Mouse (Mus musculus): ENCODE measurements at regions not wholly inside any gene's neighbourhood (a gene's known extent, or its start where the extent isn't known, plus 50 kb on each side); places are given as distances from the start of the nearest gene placed in this dataset.

GRCm38 (mm10) chr2:149737837-149738236 is 91.2 kb upstream of the Syndig1 start:
- Histone ChIP-seq H3K4me2 (replicated peaks) (no peak overlapping the region), H3K36me3 (no peaks in the 10 kb centered on the region), H3K27ac (replicated peaks) (no peak overlapping the region), H3K4me1 (peaks cover 6% of the 10 kb centered on the region), H3K4me3 (no peak overlapping the region), H3K9ac (replicated peaks) (no peak overlapping the region), H3K9me3 (no peaks in the 10 kb centered on the region), H3K27me3 (no peaks in the 10 kb centered on the region)
- 65% methylated on average over 2 of the region's 2 CpGs for WGBS
- ATAC-seq (replicated peaks): no peak

DNA sequence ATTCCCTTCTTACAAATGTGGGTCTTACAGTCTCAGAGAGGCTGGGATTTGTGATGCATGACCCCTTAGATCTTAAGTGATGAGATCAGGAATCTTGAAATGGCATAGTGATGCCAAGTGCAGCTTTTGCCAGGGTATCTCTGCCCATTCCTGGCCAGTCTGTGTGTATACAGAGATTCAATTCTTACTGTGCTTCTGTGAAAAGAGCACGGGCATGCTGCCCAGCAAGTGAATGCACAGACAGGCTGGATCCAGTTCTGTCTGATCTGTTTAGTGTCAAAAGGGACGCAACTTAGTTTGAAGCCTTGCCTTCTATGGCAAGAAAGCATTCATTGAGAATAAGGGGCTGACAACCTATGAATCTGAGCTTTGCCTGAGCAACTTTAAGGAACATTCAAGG is 89.1 kb upstream of the Syndig1 start:
- peak; percentile 90 for ATAC-seq (replicated peaks)
- 53% methylated on average over 2 of the region's 2 CpGs for WGBS
- H3K4me2 ChIP-seq (replicated peaks): no peak overlapping the region
- H3K4me3 ChIP-seq: no peak overlapping the region
- H3K9me3 ChIP-seq: no peaks in the 10 kb centered on the region
- no peaks in the 10 kb centered on the region for H3K36me3 ChIP-seq
- no peak overlapping the region for H3K9ac ChIP-seq (replicated peaks)
- H3K4me1 ChIP-seq: peaks cover 6% of the 10 kb centered on the region
- no peak overlapping the region for H3K27ac ChIP-seq (replicated peaks)
- no peaks in the 10 kb centered on the region for H3K27me3 ChIP-seq

DNA sequence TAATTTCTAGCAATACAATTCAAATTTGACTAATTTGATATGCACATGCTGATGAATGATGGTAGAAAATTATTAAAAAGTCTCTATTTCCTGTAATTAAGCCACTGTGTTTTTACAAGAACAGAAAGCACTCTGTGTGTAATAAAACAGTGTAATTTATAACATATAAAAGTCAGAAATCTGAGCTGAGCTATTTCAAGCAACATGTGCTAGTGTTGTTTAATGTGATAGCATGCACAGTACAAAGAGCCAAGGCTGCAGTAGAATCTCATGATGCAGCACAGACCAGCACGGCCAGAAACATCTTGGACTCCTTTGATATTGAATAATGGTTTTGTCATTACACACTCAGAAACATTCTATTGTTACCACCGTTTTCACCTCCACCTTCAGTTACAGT is 86.3 kb upstream of the Syndig1 start:
- Histone ChIP-seq H3K4me1 (peaks cover 6% of the 10 kb centered on the region), H3K4me3 (no peak overlapping the region), H3K27me3 (no peaks in the 10 kb centered on the region), H3K27ac (replicated peaks) (no peak overlapping the region), H3K9ac (replicated peaks) (no peak overlapping the region), H3K4me2 (replicated peaks) (no peak overlapping the region), H3K36me3 (no peaks in the 10 kb centered on the region), H3K9me3 (no peaks in the 10 kb centered on the region)
- ATAC-seq (replicated peaks): no peak
- 84% methylated on average over 2 of the region's 2 CpGs for WGBS

GRCm38 (mm10) chr2:149748240-149748822 is 80.7 kb upstream of the Syndig1 start:
- WGBS: 91% methylated on average over 9 of the region's 9 CpGs
- Histone ChIP-seq H3K27me3 (no peaks in the 10 kb centered on the region), H3K9me3 (no peaks in the 10 kb centered on the region), H3K4me3 (no peak overlapping the region), H3K9ac (replicated peaks) (no peak overlapping the region), H3K27ac (replicated peaks) (no peak overlapping the region), H3K36me3 (no peaks in the 10 kb centered on the region), H3K4me1 (no peaks in the 10 kb centered on the region), H3K4me2 (replicated peaks) (no peak overlapping the region)
- ATAC-seq (replicated peaks): peak; percentile 55; the same call in 1 of the 2 replicates

- 62% methylated on average over 4 of the region's 4 CpGs for WGBS
- H3K9ac ChIP-seq (replicated peaks): no peak overlapping the region
- no peaks in the 10 kb centered on the region for H3K36me3 ChIP-seq
- no peak overlapping the region for H3K4me2 ChIP-seq (replicated peaks)
- no peak overlapping the region for H3K27ac ChIP-seq (replicated peaks)
- no peak for ATAC-seq (replicated peaks)
- no peaks in the 10 kb centered on the region for H3K27me3 ChIP-seq
- H3K9me3 ChIP-seq: no peaks in the 10 kb centered on the region
- H3K4me1 ChIP-seq: no peaks in the 10 kb centered on the region
- H3K4me3 ChIP-seq: no peak overlapping the region
Measured at GRCm38 (mm10) chr2:149759151-149759550, 69.9 kb upstream of the Syndig1 start.

DNA sequence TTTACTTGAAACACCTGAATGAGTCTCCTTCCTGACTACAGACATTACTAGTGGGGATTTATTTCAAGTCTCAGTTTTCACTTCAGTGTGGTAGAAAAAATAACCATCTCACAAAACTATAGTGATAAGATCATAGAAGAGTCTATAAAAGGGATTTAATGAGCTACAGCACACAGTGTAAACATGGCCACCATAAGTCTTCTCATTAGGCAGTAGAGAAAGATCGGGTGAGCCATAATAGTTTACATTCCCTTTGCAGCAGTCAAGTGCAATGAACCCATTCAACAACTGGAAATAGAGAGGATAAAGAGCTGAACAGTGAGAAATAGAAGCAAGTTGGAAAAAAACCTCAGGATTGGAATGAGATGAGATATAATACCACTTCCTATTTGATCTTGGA is 65.1 kb upstream of the Syndig1 start:
- H3K4me2 ChIP-seq (replicated peaks): no peak overlapping the region
- WGBS: 78% methylated on average over 1 of the region's 1 CpGs
- H3K4me1 ChIP-seq: no peaks in the 10 kb centered on the region
- no peaks in the 10 kb centered on the region for H3K36me3 ChIP-seq
- no peak overlapping the region for H3K4me3 ChIP-seq
- no peak overlapping the region for H3K27ac ChIP-seq (replicated peaks)
- no peaks in the 10 kb centered on the region for H3K27me3 ChIP-seq
- no peak overlapping the region for H3K9ac ChIP-seq (replicated peaks)
- no peaks in the 10 kb centered on the region for H3K9me3 ChIP-seq
- no peak for ATAC-seq (replicated peaks)

GRCm38 (mm10) chr2:149768027-149768426 is 61.0 kb upstream of the Syndig1 start:
- no peaks in the 10 kb centered on the region for H3K36me3 ChIP-seq
- no peak for ATAC-seq (replicated peaks)

DNA sequence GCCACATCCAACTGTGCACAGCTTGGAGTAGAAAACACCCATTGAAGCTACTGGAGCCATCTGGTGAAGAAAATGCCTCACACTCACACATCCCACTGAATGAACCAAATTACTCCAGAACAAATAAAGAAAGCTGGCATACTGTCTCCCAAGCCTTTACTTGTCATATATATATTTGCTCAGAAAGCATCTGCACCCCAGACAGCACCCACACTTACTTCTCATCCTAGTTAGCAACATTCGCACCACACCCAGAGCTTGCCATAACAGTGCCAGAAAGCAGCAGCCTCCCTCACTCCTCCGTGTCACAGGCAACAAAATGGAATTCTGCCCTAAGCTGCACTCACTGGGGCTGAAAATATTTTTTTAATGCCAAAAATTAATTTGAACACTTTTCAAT is 60.5 kb upstream of the Syndig1 start:
- Histone ChIP-seq H3K4me1 (no peaks in the 10 kb centered on the region), H3K4me3 (no peak overlapping the region), H3K27me3 (no peaks in the 10 kb centered on the region), H3K36me3 (no peaks in the 10 kb centered on the region), H3K27ac (replicated peaks) (0 out of 2 replicates have a peak overlapping the region, but pooled peaks have one; percentile 25), H3K9ac (replicated peaks) (no peak overlapping the region), H3K9me3 (no peaks in the 10 kb centered on the region), H3K4me2 (replicated peaks) (no peak overlapping the region)
- ATAC-seq (replicated peaks): peak; percentile 94
- 72% methylated on average over 2 of the region's 2 CpGs for WGBS

More at GRCm38 (mm10) chr2:149768027-149768426, 61.0 kb upstream of the Syndig1 start:
- H3K9me3 ChIP-seq: no peaks in the 10 kb centered on the region
- H3K4me3 ChIP-seq: no peak overlapping the region
- H3K27me3 ChIP-seq: no peaks in the 10 kb centered on the region
- no peak overlapping the region for H3K4me2 ChIP-seq (replicated peaks)
- H3K4me1 ChIP-seq: no peaks in the 10 kb centered on the region
- 61% methylated on average over 1 of the region's 1 CpGs for WGBS
- 0 out of 2 replicates have a peak overlapping the region, but pooled peaks have one; percentile 25 for H3K27ac ChIP-seq (replicated peaks)
- no peak overlapping the region for H3K9ac ChIP-seq (replicated peaks)

DNA sequence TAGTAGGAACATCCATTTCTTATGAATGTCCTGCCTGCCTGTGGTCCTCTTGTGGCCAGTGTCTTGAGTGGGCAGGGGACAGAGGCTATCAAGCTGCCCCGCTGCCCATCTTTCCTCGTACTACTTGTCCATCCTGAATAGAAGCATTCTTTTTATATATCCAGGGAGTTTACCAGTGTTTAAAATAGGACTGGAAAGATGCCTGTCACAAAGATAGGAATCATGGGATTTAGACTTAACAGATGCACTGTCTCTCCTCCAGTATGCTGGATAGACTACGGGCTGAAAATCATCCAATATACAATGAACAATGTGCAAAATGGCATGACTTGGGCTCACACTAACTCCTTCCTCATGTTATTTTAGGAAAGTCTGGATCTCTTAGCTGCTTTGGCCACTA is 51.7 kb upstream of the Syndig1 start:
- Histone ChIP-seq H3K4me1 (no peaks in the 10 kb centered on the region), H3K27me3 (no peaks in the 10 kb centered on the region), H3K4me2 (replicated peaks) (no peak overlapping the region), H3K4me3 (no peak overlapping the region), H3K9ac (replicated peaks) (no peak overlapping the region), H3K36me3 (no peaks in the 10 kb centered on the region), H3K9me3 (no peaks in the 10 kb centered on the region), H3K27ac (replicated peaks) (no peak overlapping the region)
- no peak for ATAC-seq (replicated peaks)
- WGBS: 88% methylated on average over 3 of the region's 3 CpGs

All from forebrain, embryonic 15.5 days (tissue).